Mouse (Mus musculus): Measurements from ENCODE around the gene Samd11. TPM values are rescaled to one million over a fixed set of nuclear protein-coding genes. Genes with fewer than 3 reads are reported as not detected.

Gene Samd11
- polyA plus RNA-seq (2015; fragmentation: Nextera tagmentation; extraction: Ambion mirVana): 0.53 and 1.2 TPM in 2 replicates

DNA sequence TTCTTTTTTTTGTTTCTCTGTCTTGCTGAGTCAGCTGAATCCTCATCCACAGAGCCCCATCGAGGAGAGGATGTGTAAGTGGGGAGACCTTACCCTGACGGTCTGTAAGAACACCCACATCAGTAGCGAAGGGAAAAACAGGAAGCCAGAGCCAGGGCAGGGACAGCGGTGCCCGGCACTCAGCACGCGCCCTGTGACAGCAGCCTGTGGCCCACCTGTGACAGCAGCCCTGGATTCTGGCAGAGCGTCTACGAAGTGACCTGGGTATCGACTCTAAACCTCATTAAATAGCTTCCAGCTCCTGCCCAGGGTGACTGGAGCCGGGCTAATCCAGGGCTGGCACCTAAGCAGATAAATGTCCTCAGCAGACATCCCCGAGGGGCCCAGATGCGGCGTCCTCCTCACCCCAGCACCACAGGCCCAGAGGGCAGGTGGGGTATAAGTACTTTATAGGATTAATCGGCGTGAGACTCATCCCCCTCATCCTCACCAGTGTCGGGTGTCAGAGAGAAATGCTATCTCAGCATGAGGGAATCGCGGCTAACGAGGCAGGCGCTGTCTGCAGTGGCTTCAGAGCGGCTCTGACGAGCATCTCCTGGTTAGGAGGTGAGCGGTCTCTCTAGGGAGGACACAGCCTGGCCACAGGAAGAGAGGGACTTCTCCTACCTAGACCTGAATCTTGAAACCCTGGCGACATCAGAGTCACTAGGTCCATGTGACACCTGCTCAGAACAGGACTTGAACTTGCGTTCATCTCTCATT lies at the start of gene Samd11:
Samd11 (minus strand) TSS at position 580 of the 762 bp plus-strand sequence.
- H3K4me1 ChIP-seq (ENCODE audit: control insufficient read depth, insufficient read depth, low read length): peaks cover 10% of the 10 kb centered on the region
- peak within 1 kb of the TSS; percentile 15; the same call in 1 of the 2 replicates for H3K4me2 ChIP-seq (ENCODE audit: low read depth, low read length)
- peak; percentile 55 for ATAC-seq
- H3K4me3 ChIP-seq (ENCODE audit: low read length): 0 out of 2 replicates have a peak within 1 kb of the TSS, but pooled peaks have one; percentile 5
- H3K9ac ChIP-seq (ENCODE audit: low read depth, low read length): no peak within 1 kb of the TSS
- peaks cover 26% of the 10 kb centered on the region for H3K27me3 ChIP-seq (replicated peaks; ENCODE audit: control insufficient read depth, insufficient read depth, low read length)
- no peaks in the 10 kb centered on the region for H3K9me3 ChIP-seq (ENCODE audit: control insufficient read depth, low read length)
- no peaks in the 10 kb centered on the region for H3K36me3 ChIP-seq (ENCODE audit: control insufficient read depth, insufficient read depth, low read length)
- H3K27ac ChIP-seq (ENCODE audit: low read length): no peak within 1 kb of the TSS
- WGBS: 8% methylated on average over 26 of the region's 26 CpGs

GRCm38 (mm10) chr4:156254361-156255077 lies 938 bp downstream of the Samd11 start:
- Histone ChIP-seq H3K4me3 (ENCODE audit: low read length) (0 out of 2 replicates have a peak overlapping the region, but pooled peaks have one; percentile 5), H3K9me3 (ENCODE audit: control insufficient read depth, low read length) (no peaks in the 10 kb centered on the region), H3K27ac (ENCODE audit: low read length) (no peak overlapping the region), H3K27me3 (replicated peaks; ENCODE audit: control insufficient read depth, insufficient read depth, low read length) (peaks cover 26% of the 10 kb centered on the region), H3K9ac (ENCODE audit: low read depth, low read length) (no peak overlapping the region), H3K4me1 (ENCODE audit: control insufficient read depth, insufficient read depth, low read length) (peaks cover 10% of the 10 kb centered on the region), H3K4me2 (ENCODE audit: low read depth, low read length) (peak overlapping the region; percentile 15; the same call in 1 of the 2 replicates), H3K36me3 (ENCODE audit: control insufficient read depth, insufficient read depth, low read length) (no peaks in the 10 kb centered on the region)
- 3% methylated on average over 30 of the region's 30 CpGs for WGBS
- ATAC-seq: peak; percentile 65

- H3K9me3 ChIP-seq (ENCODE audit: control insufficient read depth, low read length): no peaks in the 10 kb centered on the region
- peaks cover 26% of the 10 kb centered on the region for H3K27me3 ChIP-seq (replicated peaks; ENCODE audit: control insufficient read depth, insufficient read depth, low read length)
- H3K9ac ChIP-seq (ENCODE audit: low read depth, low read length): no peak overlapping the region
- ATAC-seq: peak; percentile 62
- no peak overlapping the region for H3K4me2 ChIP-seq (ENCODE audit: low read depth, low read length)
- no peak overlapping the region for H3K27ac ChIP-seq (ENCODE audit: low read length)
- peaks cover 8% of the 10 kb centered on the region; the same call in 1 of the 2 replicates for H3K36me3 ChIP-seq (ENCODE audit: control insufficient read depth, insufficient read depth, low read length)
- peaks cover 10% of the 10 kb centered on the region for H3K4me1 ChIP-seq (ENCODE audit: control insufficient read depth, insufficient read depth, low read length)
- no peak overlapping the region for H3K4me3 ChIP-seq (ENCODE audit: low read length)
- 41% methylated on average over 7 of the region's 7 CpGs for WGBS
Observed at GRCm38 (mm10) chr4:156253043-156253442, 2.4 kb downstream of the Samd11 start.

- Histone ChIP-seq H3K27me3 (replicated peaks; ENCODE audit: control insufficient read depth, insufficient read depth, low read length) (peaks cover 26% of the 10 kb centered on the region), H3K9me3 (ENCODE audit: control insufficient read depth, low read length) (no peaks in the 10 kb centered on the region), H3K4me3 (ENCODE audit: low read length) (no peak overlapping the region), H3K27ac (ENCODE audit: low read length) (no peak overlapping the region), H3K9ac (ENCODE audit: low read depth, low read length) (no peak overlapping the region), H3K36me3 (ENCODE audit: control insufficient read depth, insufficient read depth, low read length) (peaks cover 10% of the 10 kb centered on the region), H3K4me2 (ENCODE audit: low read depth, low read length) (no peak overlapping the region), H3K4me1 (ENCODE audit: control insufficient read depth, insufficient read depth, low read length) (peaks cover 10% of the 10 kb centered on the region)
- no peak for ATAC-seq
- 36% methylated on average over 3 of the region's 3 CpGs for WGBS
Observed at GRCm38 (mm10) chr4:156252619-156253018, 2.8 kb downstream of the Samd11 start.

DNA sequence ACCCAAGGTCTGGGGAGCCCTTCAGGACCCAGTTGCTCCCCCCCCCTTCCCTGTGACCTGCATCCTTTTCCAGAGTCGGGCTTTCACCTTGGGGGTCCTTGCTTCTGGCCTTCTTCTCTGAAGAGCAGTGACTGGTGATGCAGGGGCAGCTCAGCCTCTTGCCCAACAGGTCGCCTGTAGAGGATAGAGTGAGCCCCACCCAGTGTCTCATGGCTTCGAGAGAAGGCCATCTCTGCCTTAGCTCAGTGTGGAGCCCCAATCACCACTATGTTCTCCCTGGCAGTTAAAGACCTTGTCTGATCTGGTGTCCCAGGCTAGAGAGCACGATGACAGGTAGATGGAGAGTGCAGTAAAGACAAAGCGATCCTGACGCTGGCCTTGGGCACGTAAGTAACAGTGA lies 3.3 kb downstream of the Samd11 start:
- H3K4me2 ChIP-seq (ENCODE audit: low read depth, low read length): no peak overlapping the region
- H3K4me3 ChIP-seq (ENCODE audit: low read length): no peak overlapping the region
- no peak overlapping the region for H3K27ac ChIP-seq (ENCODE audit: low read length)
- H3K27me3 ChIP-seq (replicated peaks; ENCODE audit: control insufficient read depth, insufficient read depth, low read length): peaks cover 26% of the 10 kb centered on the region
- H3K9ac ChIP-seq (ENCODE audit: low read depth, low read length): no peak overlapping the region
- no peak for ATAC-seq
- H3K9me3 ChIP-seq (ENCODE audit: control insufficient read depth, low read length): no peaks in the 10 kb centered on the region
- 32% methylated on average over 7 of the region's 7 CpGs for WGBS
- peaks cover 10% of the 10 kb centered on the region for H3K4me1 ChIP-seq (ENCODE audit: control insufficient read depth, insufficient read depth, low read length)
- H3K36me3 ChIP-seq (ENCODE audit: control insufficient read depth, insufficient read depth, low read length): peaks cover 10% of the 10 kb centered on the region

DNA sequence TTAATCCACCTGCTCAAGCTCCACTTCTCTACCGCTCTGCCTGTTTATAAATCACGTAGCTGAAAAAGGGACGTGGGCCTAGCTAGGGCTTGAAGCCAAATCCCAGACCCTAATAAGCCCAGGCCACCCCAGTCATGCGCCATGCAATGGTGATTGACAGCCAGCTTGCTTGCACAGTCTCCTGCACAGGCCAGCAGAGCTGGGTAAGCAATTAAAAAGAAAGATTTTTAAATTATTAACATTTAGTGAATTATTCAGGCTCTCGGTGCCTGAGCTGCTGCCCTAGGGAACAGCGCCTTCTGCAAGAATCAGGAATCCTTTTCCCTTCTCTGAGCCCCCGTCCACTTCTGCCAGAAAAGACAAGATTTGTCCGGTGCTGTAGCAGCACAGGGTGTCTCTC lies 4.4 kb downstream of the Samd11 start:
- 68% methylated on average over 8 of the region's 8 CpGs for WGBS
- Histone ChIP-seq H3K9me3 (ENCODE audit: control insufficient read depth, low read length) (no peaks in the 10 kb centered on the region), H3K4me2 (ENCODE audit: low read depth, low read length) (no peak overlapping the region), H3K4me3 (ENCODE audit: low read length) (no peak overlapping the region), H3K27me3 (replicated peaks; ENCODE audit: control insufficient read depth, insufficient read depth, low read length) (peaks cover 26% of the 10 kb centered on the region), H3K27ac (ENCODE audit: low read length) (no peak overlapping the region), H3K4me1 (ENCODE audit: control insufficient read depth, insufficient read depth, low read length) (peaks cover 10% of the 10 kb centered on the region), H3K9ac (ENCODE audit: low read depth, low read length) (no peak overlapping the region), H3K36me3 (ENCODE audit: control insufficient read depth, insufficient read depth, low read length) (peaks cover 10% of the 10 kb centered on the region)
- ATAC-seq: no peak

- peaks cover 22% of the 10 kb centered on the region for H3K36me3 ChIP-seq (ENCODE audit: control insufficient read depth, insufficient read depth, low read length)
- no peaks in the 10 kb centered on the region for H3K9me3 ChIP-seq (ENCODE audit: control insufficient read depth, low read length)
- H3K4me2 ChIP-seq (ENCODE audit: low read depth, low read length): no peak overlapping the region
- no peak overlapping the region for H3K4me3 ChIP-seq (ENCODE audit: low read length)
- WGBS: 55% methylated on average over 11 of the region's 11 CpGs
- no peak overlapping the region for H3K27ac ChIP-seq (ENCODE audit: low read length)
- H3K9ac ChIP-seq (ENCODE audit: low read depth, low read length): no peak overlapping the region
- H3K27me3 ChIP-seq (replicated peaks; ENCODE audit: control insufficient read depth, insufficient read depth, low read length): peaks cover 15% of the 10 kb centered on the region
- H3K4me1 ChIP-seq (ENCODE audit: control insufficient read depth, insufficient read depth, low read length): peaks cover 4% of the 10 kb centered on the region
- ATAC-seq: no peak
Observed at GRCm38 (mm10) chr4:156249567-156249966, 5.9 kb downstream of the Samd11 start.

DNA sequence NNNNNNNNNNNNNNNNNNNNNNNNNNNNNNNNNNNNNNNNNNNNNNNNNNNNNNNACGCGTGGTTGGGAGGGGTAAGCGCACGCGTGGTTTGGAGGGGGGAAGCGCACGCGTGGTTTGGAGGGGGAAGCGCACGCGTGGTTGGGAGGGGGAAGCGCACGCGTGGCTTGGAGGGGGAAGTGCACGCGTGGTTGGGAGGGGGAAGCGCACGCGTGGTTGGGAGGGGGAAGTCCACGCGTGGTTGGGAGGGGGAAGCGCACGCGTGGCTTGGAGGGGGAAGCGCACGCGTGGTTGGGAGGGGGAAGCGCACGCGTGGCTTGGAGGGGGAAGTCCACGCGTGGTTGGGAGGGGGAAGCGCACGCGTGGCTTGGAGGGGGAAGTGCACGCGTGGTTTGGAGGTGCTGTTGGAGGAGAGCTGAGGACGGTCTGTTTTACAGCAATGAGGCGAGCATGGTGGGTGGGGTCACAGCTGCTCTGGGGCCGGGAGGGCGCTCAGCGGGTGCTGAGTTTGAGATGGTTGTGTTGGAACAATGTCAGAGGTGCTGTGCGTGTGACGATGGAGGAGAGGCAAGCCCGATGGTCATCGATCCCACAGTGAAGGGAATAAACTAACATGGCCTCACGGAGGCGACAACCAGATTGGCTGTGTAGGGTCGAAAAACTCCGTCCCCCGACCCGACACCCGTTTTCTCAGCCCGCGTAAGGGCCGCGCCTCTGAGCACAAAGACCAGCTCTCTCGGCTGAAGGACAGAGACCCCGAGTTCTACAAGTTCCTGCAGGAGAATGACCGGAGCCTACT lies 18.6 kb downstream of the Samd11 start:
- no peak for ATAC-seq
- Histone ChIP-seq H3K4me2 (ENCODE audit: low read depth, low read length) (peak overlapping the region; percentile 75), H3K9ac (ENCODE audit: low read depth, low read length) (peak overlapping the region; percentile 85), H3K27me3 (replicated peaks; ENCODE audit: control insufficient read depth, insufficient read depth, low read length) (no peaks in the 10 kb centered on the region), H3K36me3 (ENCODE audit: control insufficient read depth, insufficient read depth, low read length) (peaks cover 29% of the 10 kb centered on the region), H3K4me1 (ENCODE audit: control insufficient read depth, insufficient read depth, low read length) (peaks cover 13% of the 10 kb centered on the region), H3K27ac (ENCODE audit: low read length) (peak overlapping the region; percentile 98; the same call in 1 of the 2 replicates), H3K4me3 (ENCODE audit: low read length) (peak overlapping the region; percentile 90), H3K9me3 (ENCODE audit: control insufficient read depth, low read length) (no peaks in the 10 kb centered on the region)
- WGBS: 20% methylated on average over 55 of the region's 60 CpGs
